Mouse (Mus musculus): Measurements from ENCODE around the gene Tbxa2r. TPM values are rescaled to one million over a fixed set of nuclear protein-coding genes. Genes with fewer than 3 reads are reported as not detected.

The Tbxa2r gene
- total RNA-seq, 2 experiments from 2014 or later: 1.6 to 2.0 TPM

Other genes starting within 250 kb of the Tbxa2r start
- under 1 TPM; 0.22 to 0.60 TPM for gene Creb3l3, start 229.9 kb upstream of the Tbxa2r start, total RNA-seq (2021)
- 100 to 1,000 TPM; 153 to 167 TPM for gene Map2k2, start 222.8 kb upstream of the Tbxa2r start, total RNA-seq (2021)
- gene Zbtb7a, start 193.5 kb upstream of the Tbxa2r start, total RNA-seq (2021): 10 to 100 TPM; 23.3 to 24.7 TPM
- 10 to 100 TPM; 29.6 to 30.4 TPM for gene Pias4, start 160.8 kb upstream of the Tbxa2r start, total RNA-seq (2021)
- gene Eef2, start 152.1 kb upstream of the Tbxa2r start, total RNA-seq (2021): 1,000 to 10,000 TPM; 1,312 to 1,322 TPM
- 10 to 100 TPM; 62.7 to 62.9 TPM for gene Dapk3, start 145.7 kb upstream of the Tbxa2r start, total RNA-seq (2021)
- not detected for gene 4930442H23Rik, start 144.9 kb upstream of the Tbxa2r start, total RNA-seq (2021)
- gene Nmrk2, start 126.7 kb upstream of the Tbxa2r start, total RNA-seq (2021): under 1 TPM in 1 of 2 experiments, not detected in 1; 0.44 TPM
- gene Atcay, start 97.9 kb upstream of the Tbxa2r start, total RNA-seq (2021): 100 to 1,000 TPM; 195 to 206 TPM
- gene Zfr2, start 95.6 kb upstream of the Tbxa2r start, total RNA-seq (2021): 10 to 100 TPM; 65.2 to 66.0 TPM
- gene Matk, start 75.8 kb upstream of the Tbxa2r start, total RNA-seq (2021): 100 to 1,000 TPM; 132 to 140 TPM
- 10 to 100 TPM; 41.9 to 50.6 TPM for gene Mrpl54, start 61.8 kb upstream of the Tbxa2r start, total RNA-seq (2021)
- 10 to 100 TPM; 22.6 to 28.2 TPM for gene Apba3, start 61.8 kb upstream of the Tbxa2r start, total RNA-seq (2021)
- gene Tjp3, start 37.1 kb upstream of the Tbxa2r start, total RNA-seq (2021): 1 to 10 TPM; 5.4 to 6.1 TPM
- gene Pip5k1c, start 35.8 kb upstream of the Tbxa2r start, total RNA-seq (2021): 100 to 1,000 TPM; 295 to 304 TPM
- gene Cactin, start 7.6 kb upstream of the Tbxa2r start, total RNA-seq (2021): 10 to 100 TPM; 26.5 to 26.9 TPM
- under 1 TPM; 0.12 to 0.28 TPM for gene Gipc3, start 14.5 kb downstream of the Tbxa2r start, total RNA-seq (2021)
- 10 to 100 TPM; 23.5 to 26.8 TPM for gene Hmg20b, start 21.7 kb downstream of the Tbxa2r start, total RNA-seq (2021)
- gene Mfsd12, start 28.8 kb downstream of the Tbxa2r start, total RNA-seq (2021): 10 to 100 TPM; 29.6 to 29.7 TPM
- gene 4930404N11Rik, start 37.1 kb downstream of the Tbxa2r start, total RNA-seq (2021): 1 to 10 TPM; 1.3 to 1.4 TPM
- 100 to 1,000 TPM; 109 to 112 TPM for gene Fzr1, start 49.8 kb downstream of the Tbxa2r start, total RNA-seq (2021)
- 10 to 100 TPM; 58.8 to 61.5 TPM for gene Dohh, start 55.7 kb downstream of the Tbxa2r start, total RNA-seq (2021)
- gene Gm48551, start 55.7 kb downstream of the Tbxa2r start, total RNA-seq (2021): 1 to 10 TPM; 3.7 to 4.4 TPM
- 1 to 10 TPM; 2.7 to 5.9 TPM for gene Gm48552, start 60.3 kb downstream of the Tbxa2r start, total RNA-seq (2021)
- gene Smim24, start 64.3 kb downstream of the Tbxa2r start, total RNA-seq (2021): 1 to 10 TPM; 1.5 to 2.3 TPM
- gene Nfic, start 126.9 kb downstream of the Tbxa2r start, total RNA-seq (2021): 10 to 100 TPM; 29.5 to 31.1 TPM
- 100 to 1,000 TPM; 303 to 316 TPM for gene Celf5, start 154.0 kb downstream of the Tbxa2r start, total RNA-seq (2021)
- 100 to 1,000 TPM; 104 to 105 TPM for gene Ncln, start 167.7 kb downstream of the Tbxa2r start, total RNA-seq (2021)
- under 1 TPM; 0.14 to 0.66 TPM for gene S1pr4, start 171.4 kb downstream of the Tbxa2r start, total RNA-seq (2021)
- gene Gna15, start 195.5 kb downstream of the Tbxa2r start, total RNA-seq (2021): 1 to 10 TPM; 1.1 to 1.6 TPM
- gene Gna11, start 216.5 kb downstream of the Tbxa2r start, total RNA-seq (2021): 100 to 1,000 TPM; 116 to 117 TPM
- gene Aes, start 230.8 kb downstream of the Tbxa2r start, total RNA-seq (2021): 100 to 1,000 TPM; 474 to 479 TPM
- gene Tle2, start 245.8 kb downstream of the Tbxa2r start, total RNA-seq (2021): 10 to 100 TPM; 34.0 to 44.5 TPM